Comparison of ENCODE assay signal across 8 mouse cellular contexts in genomic region chr11:120630401-120630871, GRCm38 (mm10). TPM values are rescaled to one million over a fixed set of nuclear protein-coding genes. Genes with fewer than 3 reads are reported as not detected.
A peak's percentile ranks its signal among the peaks of the same experiment; 100 is the strongest.
DNase-seq lines count a peak whose midpoint lies in the region; ATAC-seq and TF ChIP-seq lines count a peak whose summit lies in the region.

No protein-coding gene starts in this region.

- WGBS in forebrain, embryonic 16.5 days: 30% methylated on average over 5 of the region's 5 CpGs
- 45% methylated on average over 5 of the region's 5 CpGs for WGBS in lung, embryonic 16.5 days

- peaks cover 8% of the 10 kb centered on the region; the same call in 1 of the 2 replicates for H3K36me3 ChIP-seq in ES-Bruce4 (ENCODE audit: control insufficient read depth, insufficient read depth, low read length, poor library complexity, severe bottlenecking)
- H3K36me3 ChIP-seq in forebrain, embryonic 16.5 days (ENCODE audit: control insufficient read depth, insufficient read depth): peaks cover 6% of the 10 kb centered on the region; the same call in 1 of the 2 replicates
- H3K36me3 ChIP-seq in lung, embryonic 16.5 days (ENCODE audit: control insufficient read depth, insufficient read depth, low read length): peaks cover 12% of the 10 kb centered on the region

- TF ChIP-seq CTCF in ES-Bruce4 (IDR thresholded peaks at IDR 0.05; ENCODE audit: low read depth, low read length): no peak

- peak overlapping the region; percentile 55 for H3K4me3 ChIP-seq in ES-Bruce4 (ENCODE audit: low read depth, low read length)
- H3K4me3 ChIP-seq in forebrain, embryonic 16.5 days (replicated peaks; ENCODE audit: low read length): no peak overlapping the region
- no peak overlapping the region for H3K4me3 ChIP-seq in lung, embryonic 16.5 days (ENCODE audit: low read length)

- peak; percentile 97 for DNase-seq in 416B (ENCODE audit: low read depth)
- peak; percentile 94 for DNase-seq in kidney, adult 9 months
- DNase-seq in spleen, postnatal 36 days (ENCODE audit: low spot score in 2 of 2): peak; percentile 24 to 64
- no peak for DNase-seq in urinary bladder, adult 2 months (ENCODE audit: low spot score)
- no peak for DNase-seq in right cerebral cortex, adult 18-20 months

- no peaks in the 10 kb centered on the region for H3K27me3 ChIP-seq in ES-Bruce4 (ENCODE audit: control insufficient read depth, insufficient read depth, low read length, poor library complexity, severe bottlenecking)
- H3K27me3 ChIP-seq in forebrain, embryonic 16.5 days (replicated peaks; ENCODE audit: control insufficient read depth, insufficient read depth, low read length): no peaks in the 10 kb centered on the region
- H3K27me3 ChIP-seq in lung, embryonic 16.5 days (ENCODE audit: control insufficient read depth, insufficient read depth, low read depth, low read length): no peaks in the 10 kb centered on the region

- peak overlapping the region; percentile 77 for H3K27ac ChIP-seq in ES-Bruce4 (ENCODE audit: insufficient read depth, low read length)
- H3K27ac ChIP-seq in forebrain, embryonic 16.5 days (ENCODE audit: low read length): no peak overlapping the region
- peak overlapping the region; percentile 24; the same call in 1 of the 2 replicates for H3K27ac ChIP-seq in lung, embryonic 16.5 days (ENCODE audit: low read length)

- ATAC-seq in forebrain, embryonic 16.5 days: no peak
- ATAC-seq in lung, embryonic 16.5 days (ENCODE audit: low read depth): no peak

- H3K4me2 ChIP-seq in forebrain, embryonic 16.5 days (ENCODE audit: low read length): no peak overlapping the region
- H3K4me2 ChIP-seq in lung, embryonic 16.5 days (ENCODE audit: low read depth, low read length): peak overlapping the region; percentile 19

- H3K9me3 ChIP-seq in ES-Bruce4 (replicated peaks; ENCODE audit: control insufficient read depth, insufficient read depth, low read length, poor library complexity, severe bottlenecking): no peaks in the 10 kb centered on the region
- H3K9me3 ChIP-seq in forebrain, embryonic 16.5 days (ENCODE audit: control insufficient read depth, low read length): no peaks in the 10 kb centered on the region
- no peaks in the 10 kb centered on the region for H3K9me3 ChIP-seq in lung, embryonic 16.5 days (ENCODE audit: control insufficient read depth, low read length)

- TF ChIP-seq POLR2A in ES-Bruce4 (IDR thresholded peaks at IDR 0.05; ENCODE audit: insufficient read depth, low read length): no peak

- no peaks in the 10 kb centered on the region for H3K4me1 ChIP-seq in ES-Bruce4 (ENCODE audit: control insufficient read depth, insufficient read depth, low read length)
- H3K4me1 ChIP-seq in forebrain, embryonic 16.5 days (replicated peaks; ENCODE audit: control insufficient read depth, insufficient read depth, low read length): peaks cover 32% of the 10 kb centered on the region
- peaks cover 32% of the 10 kb centered on the region for H3K4me1 ChIP-seq in lung, embryonic 16.5 days (replicated peaks; ENCODE audit: control insufficient read depth, insufficient read depth, low read length)

- TF ChIP-seq EP300 in ES-Bruce4 (IDR thresholded peaks at IDR 0.05; ENCODE audit: insufficient read depth, low read depth, low read length): no peak

- peak overlapping the region; percentile 99 for H3K9ac ChIP-seq in ES-Bruce4 (ENCODE audit: low read depth, poor library complexity, severe bottlenecking)
- 0 out of 2 replicates have a peak overlapping the region, but pooled peaks have one; percentile 2 for H3K9ac ChIP-seq in forebrain, embryonic 16.5 days (replicated peaks; ENCODE audit: low read depth, low read length)
- H3K9ac ChIP-seq in lung, embryonic 16.5 days (ENCODE audit: low read length): peak overlapping the region; percentile 4

RNA-seq across cellular contexts. Expression of gene Mafg, which starts 3.0 kb away (rescaled TPM):
- 48.0 and 53.0 TPM in 2 replicates for polyA plus RNA-seq in ES-Bruce4 (2011; ENCODE audit: insufficient read depth, insufficient read length, low read depth, missing spikeins)
- 39.9 and 40.1 TPM in 2 replicates for polyA plus RNA-seq in forebrain, embryonic 16.5 days (2015; fragmentation: Nextera tagmentation; extraction: Ambion mirVana)
- polyA plus RNA-seq in lung, embryonic 16.5 days (2015; fragmentation: Nextera tagmentation; extraction: Ambion mirVana): 13.2 and 15.0 TPM in 2 replicates
- 50.1 and 62.5 TPM in 2 replicates for polyA plus RNA-seq in urinary bladder, adult 2 months (2012; rRNA removed)

RNA-seq across cellular contexts. Expression of gene Sirt7, which starts 5.4 kb away (rescaled TPM):
- polyA plus RNA-seq in ES-Bruce4 (2011; ENCODE audit: insufficient read depth, insufficient read length, low read depth, missing spikeins): 10.8 and 11.1 TPM in 2 replicates
- 50.2 and 50.6 TPM in 2 replicates for polyA plus RNA-seq in forebrain, embryonic 16.5 days (2015; fragmentation: Nextera tagmentation; extraction: Ambion mirVana)
- polyA plus RNA-seq in lung, embryonic 16.5 days (2015; fragmentation: Nextera tagmentation; extraction: Ambion mirVana): 31.8 and 32.5 TPM in 2 replicates
- polyA plus RNA-seq in urinary bladder, adult 2 months (2012; rRNA removed): 78.6 and 107 TPM in 2 replicates

RNA-seq across cellular contexts. Expression of gene Pcyt2, which starts 12.7 kb away (rescaled TPM):
- polyA plus RNA-seq in ES-Bruce4 (2011; ENCODE audit: insufficient read depth, insufficient read length, low read depth, missing spikeins): 37.0 and 39.6 TPM in 2 replicates
- 175 and 234 TPM in 2 replicates for polyA plus RNA-seq in forebrain, embryonic 16.5 days (2015; fragmentation: Nextera tagmentation; extraction: Ambion mirVana)
- 104 and 117 TPM in 2 replicates for polyA plus RNA-seq in lung, embryonic 16.5 days (2015; fragmentation: Nextera tagmentation; extraction: Ambion mirVana)
- 87.2 and 120 TPM in 2 replicates for polyA plus RNA-seq in urinary bladder, adult 2 months (2012; rRNA removed)

RNA-seq across cellular contexts. Expression of gene Pycr1, which starts 13.1 kb away (rescaled TPM):
- polyA plus RNA-seq in ES-Bruce4 (2011; ENCODE audit: insufficient read depth, insufficient read length, low read depth, missing spikeins): 41.7 and 55.3 TPM in 2 replicates
- polyA plus RNA-seq in forebrain, embryonic 16.5 days (2015; fragmentation: Nextera tagmentation; extraction: Ambion mirVana): 34.9 and 36.5 TPM in 2 replicates
- polyA plus RNA-seq in lung, embryonic 16.5 days (2015; fragmentation: Nextera tagmentation; extraction: Ambion mirVana): 22.4 and 23.4 TPM in 2 replicates
- 15.5 and 18.5 TPM in 2 replicates for polyA plus RNA-seq in urinary bladder, adult 2 months (2012; rRNA removed)

RNA-seq across cellular contexts. Expression of gene Myadml2, which starts 17.5 kb away (rescaled TPM):
- not detected in 2 replicates for polyA plus RNA-seq in ES-Bruce4 (2011; ENCODE audit: insufficient read depth, insufficient read length, low read depth, missing spikeins)
- polyA plus RNA-seq in forebrain, embryonic 16.5 days (2015; fragmentation: Nextera tagmentation; extraction: Ambion mirVana): 0.75 TPM in 1 of 2 replicates, not detected in the other
- polyA plus RNA-seq in lung, embryonic 16.5 days (2015; fragmentation: Nextera tagmentation; extraction: Ambion mirVana): 0.97 and 1.1 TPM in 2 replicates
- polyA plus RNA-seq in urinary bladder, adult 2 months (2012; rRNA removed): 0.07 and 0.21 TPM in 2 replicates

Comparison
In these comparisons a context has a peak if more than half of its experiments do, and no peak if none do; other contexts are left out.
1. DNase-seq: peak in 416B (single experiment), kidney, adult 9 months (single experiment) and spleen, postnatal 36 days (2 of 2); none in urinary bladder, adult 2 months (single experiment) and right cerebral cortex, adult 18-20 months (single experiment).
2. H3K9ac ChIP-seq: peak in every context shown above with its lines; median percentile 99 in ES-Bruce4; 4 in lung, embryonic 16.5 days; 2 in forebrain, embryonic 16.5 days.